Mouse (Mus musculus) G1E (cell line): ENCODE data around the gene Clasp2. TPM values are rescaled to one million over a fixed set of nuclear protein-coding genes. Genes with fewer than 3 reads are reported as not detected.

ENCODE experiments used
- ATAC-seq: 2 replicates; pipeline ENCODE4 v1.8.0; 2016; ENCODE audit warnings: mild to moderate bottlenecking; ENCODE audit not compliant: insufficient number of reproducible peaks, poor library complexity, low FRiP score, severe bottlenecking; ENCODE audit errors: extremely low read depth
- DNase-seq: peaks from one replicate; pipeline ENCODE4 v3.0.0; 2012; ENCODE audit warnings: low spot score
- H3K27me3 ChIP-seq: 2 replicates; pipeline ENCODE4 v1.6.1; 2012; ENCODE audit warnings: mild to moderate bottlenecking, low read length, inconsistent platforms; ENCODE audit not compliant: insufficient read depth
- H3K36me3 ChIP-seq: replicated peaks from 2 replicates; pipeline ENCODE3; 2012; ENCODE audit warnings: mild to moderate bottlenecking, inconsistent platforms
- H3K4me1 ChIP-seq: 2 replicates; pipeline ENCODE4 v1.6.1; 2012; ENCODE audit warnings: low read depth, low read length, inconsistent platforms, mixed read lengths; ENCODE audit not compliant: insufficient read depth
- H3K4me3 ChIP-seq: 2 replicates; pipeline ENCODE4 v1.5.1; 2012; ENCODE audit warnings: low read depth, mild to moderate bottlenecking, inconsistent platforms, low read length, moderate library complexity, mixed read lengths
- H3K9me3 ChIP-seq: replicated peaks from 2 replicates; pipeline ENCODE4 v1.6.1; 2012; ENCODE audit warnings: inconsistent platforms
- CTCF ChIP-seq: IDR thresholded peaks from 2 replicates; pipeline ENCODE4 v1.5.1; 2012; ENCODE audit warnings: low read depth, low read length, inconsistent platforms, mixed read lengths
- GATA1 ChIP-seq: IDR thresholded peaks from 2 replicates; pipeline ENCODE4 v1.6.1; 2012; ENCODE audit warnings: borderline replicate concordance, low read length, inconsistent platforms, mixed read lengths
- GATA2 ChIP-seq: IDR thresholded peaks from 2 replicates; pipeline ENCODE4 v1.6.1; 2012; ENCODE audit warnings: low read depth, low read length, inconsistent platforms, borderline replicate concordance
- POLR2AphosphoS5 ChIP-seq: IDR thresholded peaks from 2 replicates; pipeline ENCODE4 v1.6.1; 2012; ENCODE audit warnings: low read depth, low read length, inconsistent platforms; ENCODE audit not compliant: insufficient replicate concordance
- TAL1 ChIP-seq: conservative IDR thresholded peaks from 2 replicates; pipeline ENCODE4 v1.6.1; 2012; ENCODE audit warnings: low read depth, low read length, inconsistent platforms, mixed read lengths
- polyA plus RNA-seq: library from polyadenylated mRNA; stranded (reverse); fragments of >175 nt; gene quantifications from 2 replicates; pipeline ENCODE4 v1.2.3, GENCODE M21; 2012
- total RNA-seq, 2 experiments: library from RNA; stranded (forward) in 1 of 2; stranded (reverse) in 1 of 2; fragments of 200-1000 nt in 1 of 2; fragments of >200 nt in 1 of 2; fragmentation: Nextera tagmentation in 1 of 2; gene quantifications; 2 replicates each; pipeline ENCODE4 v1.2.3; 2014 to 2017

The Clasp2 gene
- total and polyA plus RNA-seq, 3 experiments, result 8.7 to 92.0 (median 40.4) TPM

- peaks cover 29% of the 10 kb centered on the region for H3K4me1 ChIP-seq
Observed at GRCm38 (mm10) chr9:113743291-113743690, 2.0 kb downstream of the Clasp2 start.

GRCm38 (mm10) chr9:113749356-113749755 lies 8.1 kb downstream of the Clasp2 start:
- no peak overlapping the region for H3K4me3 ChIP-seq
- H3K36me3 ChIP-seq, result peaks cover 29% of the 10 kb centered on the region
- no peaks in the 10 kb centered on the region for H3K27me3 ChIP-seq
- DNase-seq, result no peak
- ATAC-seq, result no peak
- H3K4me1 ChIP-seq, result peaks cover 12% of the 10 kb centered on the region
- no peaks in the 10 kb centered on the region for H3K9me3 ChIP-seq
- no peak for TF ChIP-seq GATA1
- no peak for TF ChIP-seq POLR2AphosphoS5
- TF ChIP-seq CTCF, result no peak
- no peak for TF ChIP-seq GATA2
- TF ChIP-seq TAL1, result no peak

More at GRCm38 (mm10) chr9:113743291-113743690, 2.0 kb downstream of the Clasp2 start:
- Histone ChIP-seq H3K36me3 (peaks cover 27% of the 10 kb centered on the region), H3K4me3 (no peak overlapping the region), H3K9me3 (no peaks in the 10 kb centered on the region), H3K27me3 (no peaks in the 10 kb centered on the region)
- no peak for ATAC-seq
- DNase-seq, result no peak
- no peak for TF ChIP-seq POLR2AphosphoS5
- TF ChIP-seq GATA2, result no peak
- no peak for TF ChIP-seq CTCF
- TF ChIP-seq GATA1, result no peak
- TF ChIP-seq TAL1, result no peak

GRCm38 (mm10) chr9:113755888-113756719 lies 14.8 kb downstream of the Clasp2 start:
- Histone ChIP-seq H3K27me3 (no peaks in the 10 kb centered on the region), H3K4me3 (no peak overlapping the region), H3K9me3 (peaks cover 7% of the 10 kb centered on the region; the same call in 1 of the 2 replicates), H3K4me1 (peaks cover 8% of the 10 kb centered on the region; the same call in 1 of the 2 replicates), H3K36me3 (peaks cover 43% of the 10 kb centered on the region)
- TF ChIP-seq GATA2 (no peak), CTCF (no peak), GATA1 (no peak), TAL1 (no peak), POLR2AphosphoS5 (no peak)
- ATAC-seq, result no peak
- DNase-seq, result no peak

GRCm38 (mm10) chr9:113758472-113758871 lies 17.2 kb downstream of the Clasp2 start:
- Histone ChIP-seq H3K4me1 (peaks cover 10% of the 10 kb centered on the region; the same call in 1 of the 2 replicates), H3K36me3 (peaks cover 56% of the 10 kb centered on the region), H3K27me3 (no peaks in the 10 kb centered on the region), H3K9me3 (peaks cover 7% of the 10 kb centered on the region; the same call in 1 of the 2 replicates), H3K4me3 (no peak overlapping the region)
- TF ChIP-seq CTCF (no peak), GATA2 (no peak), GATA1 (no peak), TAL1 (no peak), POLR2AphosphoS5 (no peak)
- no peak for DNase-seq
- no peak for ATAC-seq

GRCm38 (mm10) chr9:113759684-113760083 lies 18.4 kb downstream of the Clasp2 start:
- no peak for ATAC-seq
- TF ChIP-seq CTCF, result no peak
- TF ChIP-seq TAL1, result no peak
- TF ChIP-seq POLR2AphosphoS5, result no peak
- TF ChIP-seq GATA1, result no peak
- TF ChIP-seq GATA2, result no peak
- no peak overlapping the region for H3K4me3 ChIP-seq

GRCm38 (mm10) chr9:113762389-113762788 lies 21.1 kb downstream of the Clasp2 start:
- Histone ChIP-seq H3K36me3 (peaks cover 68% of the 10 kb centered on the region), H3K9me3 (peaks cover 7% of the 10 kb centered on the region; the same call in 1 of the 2 replicates), H3K4me1 (peaks cover 2% of the 10 kb centered on the region; the same call in 1 of the 2 replicates), H3K4me3 (no peak overlapping the region), H3K27me3 (no peaks in the 10 kb centered on the region)
- no peak for TF ChIP-seq TAL1
- TF ChIP-seq CTCF, result no peak
- no peak for TF ChIP-seq GATA1
- no peak for TF ChIP-seq GATA2
- no peak for TF ChIP-seq POLR2AphosphoS5
- ATAC-seq, result no peak
- no peak for DNase-seq

More at GRCm38 (mm10) chr9:113759684-113760083, 18.4 kb downstream of the Clasp2 start:
- Histone ChIP-seq H3K36me3 (peaks cover 64% of the 10 kb centered on the region), H3K4me1 (peaks cover 6% of the 10 kb centered on the region; the same call in 1 of the 2 replicates), H3K9me3 (peaks cover 7% of the 10 kb centered on the region; the same call in 1 of the 2 replicates), H3K27me3 (no peaks in the 10 kb centered on the region)
- DNase-seq, result no peak
